Mouse (Mus musculus): ENCODE data around the gene Slc1a6. TPM values are rescaled to one million over a fixed set of nuclear protein-coding genes. Genes with fewer than 3 reads are reported as not detected.

Gene Slc1a6
- 1.1 TPM in 2 replicates for polyA plus RNA-seq (2014; fragmentation: Nextera tagmentation; extraction: Ambion mirVana)

DNA sequence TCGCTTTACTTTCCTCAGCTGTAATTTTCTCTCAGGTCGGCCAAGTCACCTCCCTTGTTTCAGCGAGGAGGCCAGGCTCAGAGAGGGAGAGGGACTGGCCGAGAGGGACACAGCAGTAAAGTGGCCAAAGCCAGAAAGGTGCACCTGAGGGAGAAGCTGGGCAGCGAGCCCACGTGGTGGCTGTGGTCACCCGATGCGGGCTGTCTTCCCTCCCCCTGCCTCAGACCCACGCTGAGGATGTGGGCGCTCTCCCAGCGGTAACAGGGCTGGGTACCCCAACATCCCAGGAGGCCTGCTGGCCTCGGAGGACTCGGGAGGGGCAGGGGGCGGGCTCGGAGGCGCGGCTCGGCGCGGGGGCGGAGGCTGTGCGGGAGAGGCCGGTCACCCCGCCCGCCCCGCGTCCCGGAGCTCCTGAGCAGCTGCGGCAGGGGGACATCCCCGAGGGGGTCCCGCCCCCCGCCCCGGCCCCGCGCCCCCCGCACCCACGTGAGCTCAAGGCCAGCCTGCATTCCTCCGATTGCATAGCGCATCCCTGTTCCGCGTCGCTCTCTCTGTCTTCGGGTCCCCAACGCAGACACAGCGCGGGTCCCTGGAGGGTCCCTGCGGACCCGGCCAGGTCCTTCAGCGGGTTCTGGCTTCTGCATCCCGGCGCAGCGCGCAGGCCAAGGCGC, at the start of gene Slc1a6:
Gene Slc1a6 (plus strand): TSS at position 516 of the 671 bp plus-strand sequence.
- H3K9me3 ChIP-seq (ENCODE audit: control insufficient read depth, low read length), result no peaks in the 10 kb centered on the region
- H3K9ac ChIP-seq (ENCODE audit: low read length), result peak within 1 kb of the TSS; percentile 73
- ATAC-seq (ENCODE audit: low FRiP score) (peak; percentile 78), DNase-seq (ENCODE audit: low spot score, missing footprints) (no peak)
- peak within 1 kb of the TSS; percentile 54 for H3K4me3 ChIP-seq (ENCODE audit: low read depth, low read length)
- peak within 1 kb of the TSS; percentile 94 for H3K4me2 ChIP-seq
- H3K4me1 ChIP-seq (ENCODE audit: control insufficient read depth, insufficient read depth, low read length), result peaks cover 3% of the 10 kb centered on the region
- under 1% methylated on average over 36 of the region's 54 CpGs for WGBS
- no peaks in the 10 kb centered on the region for H3K36me3 ChIP-seq (ENCODE audit: control insufficient read depth, insufficient read depth, low read length)
- peaks cover 2% of the 10 kb centered on the region; the same call in 1 of the 2 replicates for H3K27me3 ChIP-seq (ENCODE audit: control insufficient read depth, insufficient read depth, low read length)
- H3K27ac ChIP-seq (ENCODE audit: low read depth, low read length), result no peak within 1 kb of the TSS

GRCm38 (mm10) chr10:78739821-78740220, 40.5 kb upstream of the Slc1a6 start:
- 87% methylated on average over 4 of the region's 4 CpGs for WGBS
- Histone ChIP-seq H3K27me3 (ENCODE audit: control insufficient read depth, insufficient read depth, low read length) (no peaks in the 10 kb centered on the region), H3K27ac (ENCODE audit: low read depth, low read length) (no peak overlapping the region), H3K4me2 (no peak overlapping the region), H3K9me3 (ENCODE audit: control insufficient read depth, low read length) (no peaks in the 10 kb centered on the region), H3K4me1 (ENCODE audit: control insufficient read depth, insufficient read depth, low read length) (no peaks in the 10 kb centered on the region), H3K36me3 (ENCODE audit: control insufficient read depth, insufficient read depth, low read length) (no peaks in the 10 kb centered on the region), H3K9ac (ENCODE audit: low read length) (no peak overlapping the region), H3K4me3 (ENCODE audit: low read depth, low read length) (no peak overlapping the region)
- DNase-seq (ENCODE audit: low spot score, missing footprints) (no peak), ATAC-seq (ENCODE audit: low FRiP score) (no peak)

DNA sequence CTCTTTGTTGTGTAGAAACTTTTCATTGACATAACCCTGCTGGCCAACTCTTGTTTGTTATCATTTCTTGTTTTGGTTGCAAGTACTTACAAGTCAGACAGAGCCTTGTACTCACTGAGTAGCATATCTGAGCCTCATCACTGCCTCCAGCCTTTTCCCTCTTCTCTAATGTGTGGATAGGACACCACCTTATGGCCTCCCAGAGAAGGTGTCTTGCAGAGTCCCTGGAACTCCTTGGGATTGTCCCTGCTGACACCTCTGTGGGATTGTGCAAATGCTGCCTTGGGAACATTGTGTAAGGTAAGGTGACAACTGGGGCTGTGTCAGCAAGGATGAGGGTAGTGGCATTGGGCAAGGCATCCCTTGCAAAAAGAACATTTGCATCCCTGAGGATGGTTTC, 36.6 kb upstream of the Slc1a6 start:
- Histone ChIP-seq H3K4me1 (ENCODE audit: control insufficient read depth, insufficient read depth, low read length) (peaks cover 3% of the 10 kb centered on the region; the same call in 1 of the 2 replicates), H3K36me3 (ENCODE audit: control insufficient read depth, insufficient read depth, low read length) (no peaks in the 10 kb centered on the region), H3K27me3 (ENCODE audit: control insufficient read depth, insufficient read depth, low read length) (no peaks in the 10 kb centered on the region), H3K27ac (ENCODE audit: low read depth, low read length) (no peak overlapping the region), H3K9me3 (ENCODE audit: control insufficient read depth, low read length) (no peaks in the 10 kb centered on the region), H3K9ac (ENCODE audit: low read length) (no peak overlapping the region), H3K4me3 (ENCODE audit: low read depth, low read length) (no peak overlapping the region), H3K4me2 (no peak overlapping the region)
- ATAC-seq (ENCODE audit: low FRiP score) (no peak), DNase-seq (ENCODE audit: low spot score, missing footprints) (no peak)

DNA sequence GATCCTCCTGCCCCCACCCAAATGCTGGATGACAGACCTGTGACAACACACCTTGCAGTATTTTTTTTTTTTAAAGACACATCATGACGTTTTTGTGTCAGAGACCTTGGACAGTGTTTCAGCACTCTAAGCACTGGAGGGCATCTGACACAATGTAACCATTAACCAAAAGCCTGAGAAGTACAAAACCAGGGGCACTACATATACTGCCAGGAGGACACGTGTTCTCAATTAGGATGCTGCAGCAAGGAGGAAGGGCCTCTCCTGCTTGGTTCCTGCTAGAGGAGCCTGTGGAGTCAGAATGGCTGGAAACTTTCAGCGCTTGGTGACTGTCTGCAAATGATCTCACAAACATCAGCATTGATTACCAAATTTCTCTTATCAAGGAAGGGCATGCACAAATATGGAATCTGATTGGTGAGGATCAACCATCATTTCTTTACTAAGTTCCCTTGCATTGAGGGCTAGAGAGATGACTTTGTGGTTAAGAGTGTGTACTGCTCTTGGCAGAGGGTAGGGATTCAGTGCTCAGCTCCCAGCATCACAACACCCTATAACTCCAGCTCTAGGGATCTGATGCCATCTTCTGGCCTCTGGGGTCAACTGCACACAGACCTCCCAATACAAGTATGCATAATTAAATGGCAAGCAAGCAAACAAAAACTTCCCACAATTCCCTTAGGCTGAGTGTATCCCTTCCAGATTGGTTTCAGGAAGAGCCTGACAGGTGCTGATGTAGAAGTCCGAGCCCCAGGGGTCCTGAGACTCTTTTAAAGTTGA, 34.7 kb upstream of the Slc1a6 start:
- H3K27me3 ChIP-seq (ENCODE audit: control insufficient read depth, insufficient read depth, low read length), result no peaks in the 10 kb centered on the region
- peak; percentile 45; the same call in 1 of the 2 replicates for ATAC-seq (ENCODE audit: low FRiP score)
- no peaks in the 10 kb centered on the region for H3K9me3 ChIP-seq (ENCODE audit: control insufficient read depth, low read length)
- H3K4me3 ChIP-seq (ENCODE audit: low read depth, low read length), result no peak overlapping the region
- 61% methylated on average over 4 of the region's 4 CpGs for WGBS
- peaks cover 3% of the 10 kb centered on the region; the same call in 1 of the 2 replicates for H3K4me1 ChIP-seq (ENCODE audit: control insufficient read depth, insufficient read depth, low read length)
- no peak overlapping the region for H3K27ac ChIP-seq (ENCODE audit: low read depth, low read length)
- no peak for DNase-seq (ENCODE audit: low spot score, missing footprints)
- no peak overlapping the region for H3K9ac ChIP-seq (ENCODE audit: low read length)
- no peaks in the 10 kb centered on the region for H3K36me3 ChIP-seq (ENCODE audit: control insufficient read depth, insufficient read depth, low read length)
- no peak overlapping the region for H3K4me2 ChIP-seq

DNA sequence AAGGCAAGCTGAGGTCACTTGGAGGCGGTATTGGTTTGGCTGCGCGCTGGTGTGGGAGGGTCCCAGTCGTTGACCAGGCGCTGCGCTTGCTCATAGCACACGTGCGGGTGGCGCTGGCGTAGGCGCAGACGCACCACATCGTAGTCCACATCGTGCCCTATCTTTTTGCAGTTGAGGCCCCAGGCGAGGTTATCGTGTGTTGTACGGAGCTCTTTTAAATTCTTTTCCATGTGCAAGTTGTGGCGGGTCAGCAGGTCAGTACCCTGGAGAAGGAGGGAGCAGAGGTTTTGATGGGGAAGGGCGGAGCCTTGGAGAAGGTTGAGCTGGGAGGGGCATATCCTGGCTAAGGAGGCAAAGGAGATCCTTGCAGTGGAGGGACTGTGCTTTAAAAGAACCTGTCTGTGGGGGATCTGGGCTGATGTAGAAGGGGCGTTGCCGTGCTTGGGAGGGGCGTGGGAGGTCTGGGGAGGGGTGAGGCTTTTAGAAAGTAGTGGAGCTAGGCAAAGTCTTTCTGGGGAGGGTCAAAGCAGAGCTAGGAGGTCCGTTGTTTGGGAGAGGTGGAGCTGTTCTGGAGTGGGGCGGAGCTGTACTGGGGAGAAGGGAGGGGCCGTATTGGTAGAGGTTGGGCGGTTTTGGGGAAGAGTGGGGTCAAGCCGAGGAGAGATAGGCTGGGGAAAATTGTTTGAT, 33.1 kb upstream of the Slc1a6 start:
- WGBS, result 2% methylated on average over 27 of the region's 27 CpGs
- H3K27ac ChIP-seq (ENCODE audit: low read depth, low read length), result no peak overlapping the region
- peak overlapping the region; percentile 38 for H3K9ac ChIP-seq (ENCODE audit: low read length)
- peak; percentile 83 for ATAC-seq (ENCODE audit: low FRiP score)
- no peaks in the 10 kb centered on the region for H3K36me3 ChIP-seq (ENCODE audit: control insufficient read depth, insufficient read depth, low read length)
- peaks cover 6% of the 10 kb centered on the region for H3K4me1 ChIP-seq (ENCODE audit: control insufficient read depth, insufficient read depth, low read length)
- H3K27me3 ChIP-seq (ENCODE audit: control insufficient read depth, insufficient read depth, low read length), result no peaks in the 10 kb centered on the region
- peak overlapping the region; percentile 57 for H3K4me2 ChIP-seq
- no peaks in the 10 kb centered on the region for H3K9me3 ChIP-seq (ENCODE audit: control insufficient read depth, low read length)
- peak; percentile 93 for DNase-seq (ENCODE audit: low spot score, missing footprints)
- H3K4me3 ChIP-seq (ENCODE audit: low read depth, low read length), result peak overlapping the region; percentile 30

- DNase-seq (ENCODE audit: low spot score, missing footprints), result no peak
- Histone ChIP-seq H3K36me3 (ENCODE audit: control insufficient read depth, insufficient read depth, low read length) (no peaks in the 10 kb centered on the region), H3K4me2 (no peak overlapping the region), H3K27me3 (ENCODE audit: control insufficient read depth, insufficient read depth, low read length) (no peaks in the 10 kb centered on the region), H3K9ac (ENCODE audit: low read length) (no peak overlapping the region), H3K9me3 (ENCODE audit: control insufficient read depth, low read length) (no peaks in the 10 kb centered on the region), H3K27ac (ENCODE audit: low read depth, low read length) (no peak overlapping the region), H3K4me1 (ENCODE audit: control insufficient read depth, insufficient read depth, low read length) (peaks cover 6% of the 10 kb centered on the region), H3K4me3 (ENCODE audit: low read depth, low read length) (no peak overlapping the region)
- no peak for ATAC-seq (ENCODE audit: low FRiP score)
- WGBS, result 78% methylated on average over 13 of the region's 13 CpGs
These were observed 32.1 kb upstream of the Slc1a6 start for GRCm38 (mm10) chr10:78748161-78748560.

DNA sequence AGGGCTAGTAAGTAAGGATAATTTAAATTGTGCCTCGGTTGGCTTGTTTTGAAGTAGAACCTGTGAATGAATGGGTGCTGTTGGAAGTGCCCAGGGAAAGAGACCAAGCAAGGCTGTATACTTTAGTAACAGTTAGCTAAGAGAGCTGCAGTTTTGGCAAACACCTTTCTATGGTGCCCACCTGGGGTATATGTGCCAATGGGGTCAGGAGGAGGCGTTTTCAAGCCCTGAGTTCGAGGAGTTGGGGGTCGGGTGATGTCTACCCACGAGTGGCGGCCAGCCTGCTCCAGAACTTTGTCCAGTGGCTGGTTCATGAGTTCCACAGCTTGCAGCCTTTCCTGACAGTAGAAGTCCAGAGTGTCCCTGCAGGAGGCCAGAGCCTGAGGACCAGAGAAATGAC, 31.4 kb upstream of the Slc1a6 start:
- Histone ChIP-seq H3K4me1 (ENCODE audit: control insufficient read depth, insufficient read depth, low read length) (peaks cover 6% of the 10 kb centered on the region), H3K36me3 (ENCODE audit: control insufficient read depth, insufficient read depth, low read length) (no peaks in the 10 kb centered on the region), H3K4me3 (ENCODE audit: low read depth, low read length) (no peak overlapping the region), H3K27ac (ENCODE audit: low read depth, low read length) (no peak overlapping the region), H3K9ac (ENCODE audit: low read length) (no peak overlapping the region), H3K27me3 (ENCODE audit: control insufficient read depth, insufficient read depth, low read length) (no peaks in the 10 kb centered on the region), H3K4me2 (no peak overlapping the region), H3K9me3 (ENCODE audit: control insufficient read depth, low read length) (no peaks in the 10 kb centered on the region)
- 96% methylated on average over 6 of the region's 6 CpGs for WGBS
- DNase-seq (ENCODE audit: low spot score, missing footprints), result no peak
- no peak for ATAC-seq (ENCODE audit: low FRiP score)

DNA sequence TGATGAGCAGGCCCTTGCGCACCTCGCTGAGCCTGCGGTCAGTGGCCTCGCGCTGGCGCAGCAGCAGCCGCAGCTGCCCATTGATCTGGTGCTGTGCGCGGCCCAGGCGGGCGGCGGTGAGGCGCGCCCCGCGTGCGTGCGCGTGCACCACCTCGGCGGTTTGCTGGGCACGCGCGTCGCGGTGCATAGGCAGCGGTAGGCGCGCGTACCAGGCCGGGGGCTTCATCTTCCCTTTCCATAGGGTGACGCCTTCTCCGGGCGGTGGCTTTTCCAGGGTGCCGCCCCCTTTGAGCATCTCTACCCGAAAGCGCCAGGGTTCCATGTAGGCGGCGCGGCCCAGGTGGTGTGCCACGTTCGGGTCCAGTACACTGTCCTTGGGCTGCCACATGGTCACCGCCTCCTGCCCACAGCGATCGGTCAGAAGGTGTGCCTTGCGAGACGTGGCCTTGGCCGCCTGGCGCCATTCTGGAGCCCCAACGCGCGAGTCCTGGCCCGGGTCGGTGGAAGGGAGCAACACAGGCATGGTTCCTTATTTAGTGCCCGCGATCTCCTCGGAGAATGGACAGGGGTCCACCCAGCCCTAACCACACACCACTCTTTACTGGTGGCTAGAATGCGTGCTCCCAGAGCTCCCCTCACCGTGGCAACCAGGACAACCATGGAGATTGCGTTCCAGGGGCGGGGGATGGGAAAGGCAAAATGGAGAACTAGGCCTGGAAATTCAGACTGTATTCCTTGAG, 27.7 kb upstream of the Slc1a6 start, which contains the start of gene Ccdc105:
Gene Ccdc105 (minus strand): TSS at position 614 of the 740 bp plus-strand sequence.
- no peaks in the 10 kb centered on the region for H3K9me3 ChIP-seq (ENCODE audit: control insufficient read depth, low read length)
- no peaks in the 10 kb centered on the region for H3K36me3 ChIP-seq (ENCODE audit: control insufficient read depth, insufficient read depth, low read length)
- peak; percentile 94 for ATAC-seq (ENCODE audit: low FRiP score)
- DNase-seq (ENCODE audit: low spot score, missing footprints), result peak; percentile 98
- peak within 1 kb of the TSS; percentile 78 for H3K4me2 ChIP-seq
- no peak within 1 kb of the TSS; the same call in 1 of the 2 replicates for H3K27ac ChIP-seq (ENCODE audit: low read depth, low read length)
- peaks cover 4% of the 10 kb centered on the region for H3K4me1 ChIP-seq (ENCODE audit: control insufficient read depth, insufficient read depth, low read length)
- no peaks in the 10 kb centered on the region for H3K27me3 ChIP-seq (ENCODE audit: control insufficient read depth, insufficient read depth, low read length)
- peak within 1 kb of the TSS; percentile 47 for H3K4me3 ChIP-seq (ENCODE audit: low read depth, low read length)
- peak within 1 kb of the TSS; percentile 75 for H3K9ac ChIP-seq (ENCODE audit: low read length)
- WGBS, result under 1% methylated on average over 59 of the region's 61 CpGs
